Mouse (Mus musculus) frontal cortex, adult 2 months (tissue): ENCODE measurements at regions not wholly inside any gene's neighbourhood (a gene's known extent, or its start where the extent isn't known, plus 50 kb on each side); places are given as distances from the start of the nearest gene placed in this dataset.

ENCODE experiments used
- DNase-seq, 2 experiments: peaks; one replicate each; pipeline ENCODE4 v3.0.0; 2022; ENCODE audit warnings: low spot score in 1 of 2; ENCODE audit errors: extremely low spot score in 1 of 2

DNA sequence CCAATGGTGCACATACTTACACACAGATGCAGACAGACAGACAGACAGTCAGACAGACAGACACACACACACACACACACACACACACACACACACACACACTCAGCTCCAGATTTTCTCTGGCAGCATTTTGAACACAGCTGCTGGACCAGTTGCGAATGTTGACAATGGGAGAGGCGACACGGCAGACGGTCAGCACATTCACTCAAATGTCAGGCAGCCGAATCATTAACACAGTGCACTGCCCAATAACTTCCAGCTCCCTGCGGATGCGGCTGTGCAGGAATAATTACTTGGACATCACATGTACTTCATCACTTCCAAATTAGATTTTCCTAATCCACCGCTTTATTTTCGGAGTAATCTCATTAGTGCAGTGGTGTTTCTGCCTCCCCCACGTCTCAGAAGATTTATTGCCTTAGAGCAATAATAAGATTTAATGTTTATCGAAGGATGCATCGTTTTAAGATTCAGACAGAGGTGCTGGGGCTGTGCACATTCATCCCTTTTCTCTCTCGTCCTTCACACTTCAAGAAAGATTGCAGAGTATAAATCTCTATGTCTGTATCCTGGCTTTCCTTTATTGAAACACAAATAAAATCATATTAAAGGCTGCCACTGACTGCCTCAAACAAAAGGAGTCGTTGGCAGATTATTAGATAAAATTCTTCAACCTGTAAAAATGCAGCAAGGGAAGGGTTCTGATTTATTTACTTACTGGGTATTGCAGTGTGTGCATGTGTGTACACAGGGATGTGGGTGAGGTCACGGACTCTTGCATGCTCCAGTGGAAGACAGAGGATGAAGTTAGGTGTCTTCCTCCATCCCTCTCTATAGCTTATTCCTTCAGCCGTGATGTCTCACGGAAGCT is 70.9 kb upstream of the Gas2 start:
- no peak for DNase-seq

DNA sequence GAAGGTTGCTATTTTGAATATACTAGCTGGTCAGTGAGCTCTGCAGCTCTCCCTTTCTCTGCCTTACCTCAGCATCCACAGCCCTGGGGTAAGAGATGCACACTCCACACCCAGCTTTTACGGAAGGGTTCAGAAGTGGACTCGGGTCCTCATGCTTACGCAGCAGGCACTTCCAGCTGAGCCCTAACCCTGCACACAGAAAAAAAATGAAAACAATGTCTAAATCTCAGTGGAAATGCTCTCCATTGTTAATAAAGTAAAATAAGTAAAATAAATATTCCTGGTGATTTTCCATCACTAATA is 70.3 kb upstream of the Gas2 start:
- no peak for DNase-seq
